Mouse (Mus musculus) cerebellum, postnatal 36 days (tissue): ENCODE measurements around the gene Gramd1b.

Experiments
- DNase-seq, 2 experiments: peaks; one replicate each; pipeline ENCODE4 v3.0.0; 2021 to 2022; ENCODE audit warnings: mixed read lengths in 2 of 2

Gramd1b gene

DNA sequence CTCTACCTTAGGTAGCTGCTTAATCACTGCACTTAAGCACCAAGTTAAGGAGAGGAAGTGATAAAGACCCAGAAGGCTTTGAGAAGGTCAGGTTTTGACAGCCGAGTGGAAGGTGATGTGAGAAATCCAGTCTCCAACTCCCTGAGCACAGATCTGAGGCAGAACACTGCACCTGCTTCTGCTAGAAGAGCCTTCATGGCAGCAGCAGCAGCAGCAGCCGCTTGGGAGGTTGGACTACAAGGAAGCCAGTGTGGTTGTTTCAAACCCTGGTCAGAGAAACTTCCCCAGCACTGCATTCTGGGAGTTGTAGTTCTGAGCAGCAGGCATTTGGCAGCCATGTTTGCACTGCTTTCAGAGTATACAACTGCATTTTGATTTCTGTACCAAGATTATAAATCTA, 134.1 kb downstream of the Gramd1b start:
- DNase-seq: peak; percentile 54 to 58

DNA sequence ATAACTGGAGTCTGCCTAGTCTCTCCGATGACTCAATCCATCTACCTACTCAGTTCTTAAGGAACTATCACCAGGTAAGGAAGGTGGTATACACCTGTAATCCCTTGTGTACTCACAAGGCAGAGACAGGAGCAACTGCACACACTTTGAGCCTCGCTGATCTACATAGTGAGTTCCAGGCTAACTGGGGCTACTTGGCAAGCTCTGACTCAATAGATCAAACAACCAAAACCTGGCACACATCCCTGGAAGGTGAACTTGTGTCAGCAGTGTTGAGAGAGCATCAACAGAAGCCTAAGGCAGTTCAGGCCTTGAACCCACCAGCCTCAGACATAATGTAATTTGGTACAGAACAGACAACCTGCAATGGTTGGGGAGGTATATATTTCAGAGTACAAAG, 135.0 kb downstream of the Gramd1b start:
- no peak for DNase-seq

DNA sequence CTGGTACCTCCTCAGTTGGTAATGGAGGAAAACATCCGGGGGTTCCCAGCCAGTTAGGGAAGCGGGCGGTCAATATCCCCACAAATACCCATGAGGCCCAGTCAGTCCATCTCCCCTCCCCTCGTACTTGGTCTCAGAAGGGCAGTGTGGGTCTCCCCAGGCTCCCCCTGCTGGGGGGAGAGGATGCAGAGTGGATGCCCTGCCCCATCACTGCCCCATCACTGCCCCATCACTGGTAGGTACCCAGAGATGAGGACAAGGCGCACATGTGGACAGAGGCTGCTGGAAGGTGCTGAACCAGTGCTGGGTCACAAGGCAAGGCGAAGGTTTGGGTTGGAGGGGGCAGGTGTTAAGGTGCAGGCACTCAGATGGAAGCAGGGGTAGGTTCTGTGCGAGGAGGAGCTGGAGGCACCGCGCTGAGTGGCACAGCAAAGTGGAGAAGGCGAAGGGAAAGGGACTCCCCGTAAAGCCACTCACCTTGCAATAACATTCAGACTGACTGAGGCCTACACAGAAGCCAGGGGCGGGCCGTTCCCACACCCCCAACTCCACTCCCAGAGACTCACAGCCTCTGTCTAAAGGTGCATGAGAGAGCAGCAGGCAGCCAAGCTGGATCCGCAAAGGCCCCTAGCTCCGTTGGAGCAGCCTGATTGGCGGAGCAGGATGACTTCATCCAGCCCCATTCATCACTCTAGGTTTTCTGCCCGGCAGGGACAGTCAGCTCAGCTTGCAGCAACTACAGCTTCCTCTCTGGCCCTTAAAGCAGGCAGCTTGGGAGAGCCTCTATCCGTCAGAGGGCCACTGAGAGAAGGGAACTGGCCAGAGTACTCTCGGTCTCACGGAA, 139.1 kb downstream of the Gramd1b start:
- DNase-seq: peak; percentile 77 to 80

DNA sequence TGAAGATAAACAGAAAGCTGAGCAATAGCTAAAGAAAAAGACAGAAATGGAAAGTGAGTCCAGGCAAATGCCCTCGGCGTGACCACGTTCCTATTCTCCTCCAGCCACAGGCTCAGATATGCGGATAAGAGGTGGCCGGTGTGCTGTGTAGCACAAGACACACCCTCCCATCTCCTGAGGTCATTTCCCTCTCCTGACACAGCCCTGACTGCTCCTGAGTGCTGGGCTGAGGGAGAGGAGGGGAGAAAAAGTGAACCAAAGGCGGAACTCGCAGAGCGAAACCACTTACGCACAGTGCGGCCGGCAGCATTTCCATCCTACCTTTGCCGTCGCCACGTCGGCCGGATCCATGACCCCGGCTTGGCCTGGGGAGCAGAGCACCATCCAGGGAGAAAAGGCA, 139.8 kb downstream of the Gramd1b start:
- DNase-seq: no peak

DNA sequence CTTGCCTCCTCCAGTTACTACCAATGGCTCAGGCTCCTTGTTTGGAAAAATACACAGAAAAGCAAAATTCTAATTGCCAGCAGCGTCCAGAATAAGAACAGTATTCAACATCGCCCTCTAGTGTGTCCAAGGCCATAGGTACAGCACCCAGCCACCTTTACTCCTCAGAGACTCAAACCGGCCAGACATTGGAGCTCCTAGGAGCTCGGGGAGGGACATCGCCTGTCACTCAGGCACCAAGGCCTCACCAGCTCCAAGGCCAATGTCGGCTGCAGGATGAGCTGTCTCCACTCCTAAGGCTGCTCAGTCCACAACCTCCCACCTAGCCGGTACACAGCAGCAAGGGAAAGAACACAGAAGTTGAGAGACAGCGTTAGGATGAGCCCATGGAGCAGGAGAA, 140.3 kb downstream of the Gramd1b start:
- DNase-seq: peak; percentile 71 to 75

DNA sequence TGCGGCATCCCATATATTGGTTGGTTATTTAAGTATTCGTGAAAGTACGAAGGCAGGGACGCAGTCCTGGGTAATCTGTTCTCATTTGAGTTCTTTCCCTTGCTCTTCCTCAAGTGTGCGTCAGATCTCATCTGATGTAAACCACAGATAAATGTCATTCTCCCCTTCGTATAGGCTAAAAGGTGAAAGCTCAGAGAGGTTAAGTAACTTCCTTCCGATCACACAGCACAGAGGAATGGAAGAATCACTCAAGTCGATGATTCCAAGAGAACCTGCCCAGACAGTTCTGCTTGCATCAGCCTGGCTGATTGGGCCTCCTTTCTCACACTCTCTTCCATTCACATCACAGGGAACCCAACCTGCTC, 140.8 kb downstream of the Gramd1b start:
- no peak for DNase-seq

DNA sequence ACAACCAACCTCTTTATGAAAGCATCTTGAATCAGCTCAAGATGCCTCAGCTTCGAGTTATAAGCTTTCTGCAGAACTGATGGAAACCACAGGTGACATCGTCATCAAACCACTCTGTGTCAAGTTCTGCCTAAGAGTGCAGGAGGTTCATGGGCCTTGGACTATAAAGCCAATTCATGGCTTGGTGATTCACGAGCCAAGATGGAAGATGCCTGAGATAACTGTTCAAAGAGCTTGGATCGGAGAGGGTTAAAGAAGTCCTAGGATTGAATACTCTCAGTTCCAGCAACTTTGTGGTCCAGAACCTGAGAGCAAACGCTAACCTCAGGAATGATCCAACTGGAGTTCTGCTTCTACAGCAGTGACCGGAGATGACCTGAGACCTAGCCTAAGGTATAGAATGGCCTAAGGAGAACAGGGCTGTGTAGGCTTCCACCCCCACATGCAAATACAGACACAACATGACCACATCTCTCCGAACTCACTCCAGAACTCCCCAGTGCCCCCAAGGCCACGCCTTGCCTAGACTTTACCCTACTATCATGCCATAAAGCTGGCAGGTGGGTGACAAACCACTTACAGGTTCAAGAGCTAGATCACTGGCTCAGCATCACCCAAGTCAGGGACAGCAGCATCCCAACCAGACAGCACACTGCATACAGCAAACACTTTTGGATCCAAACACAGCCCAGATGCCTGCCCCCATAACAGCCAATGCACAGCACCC, 141.4 kb downstream of the Gramd1b start:
- DNase-seq: no peak

DNA sequence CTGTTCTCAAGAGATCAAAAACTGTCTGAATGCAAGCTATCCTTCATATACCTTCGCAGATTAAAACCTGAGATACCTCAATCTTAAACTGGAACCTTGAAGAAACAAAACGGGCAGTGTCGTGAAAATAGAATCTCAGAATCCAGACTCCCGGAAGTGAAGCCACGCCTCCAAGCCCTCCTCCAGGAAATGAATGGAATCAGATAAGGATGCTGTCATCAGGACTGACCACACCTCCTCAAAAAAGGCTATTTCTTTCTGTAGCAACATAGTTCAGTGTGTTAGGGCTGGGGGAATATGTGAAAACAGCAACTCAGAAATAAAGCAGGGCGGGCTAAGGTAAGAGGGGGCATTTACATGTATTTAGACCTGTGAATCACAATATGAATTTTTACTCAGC, 142.0 kb downstream of the Gramd1b start:
- no peak for DNase-seq

DNA sequence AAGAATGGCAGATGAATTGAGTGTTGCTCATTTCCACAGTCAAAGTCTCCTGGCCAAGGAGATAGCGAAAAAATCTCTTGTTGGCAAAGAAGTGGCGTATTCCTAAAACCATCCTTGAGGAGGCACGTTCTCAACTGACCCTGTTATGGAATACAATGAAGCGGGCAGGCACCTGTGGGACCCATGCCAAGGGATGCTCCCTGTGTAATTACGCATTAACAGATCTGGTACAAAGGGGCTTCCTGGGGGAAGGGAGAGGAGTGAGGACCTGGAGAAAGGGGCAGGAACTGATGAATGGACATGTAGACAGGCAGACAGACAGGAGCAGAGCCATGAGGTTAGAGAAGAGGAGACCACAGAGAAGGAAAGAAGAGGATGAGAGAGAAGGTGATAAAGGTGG, 146.4 kb downstream of the Gramd1b start:
- DNase-seq: peak in 1 of 2 experiments; percentile 51

DNA sequence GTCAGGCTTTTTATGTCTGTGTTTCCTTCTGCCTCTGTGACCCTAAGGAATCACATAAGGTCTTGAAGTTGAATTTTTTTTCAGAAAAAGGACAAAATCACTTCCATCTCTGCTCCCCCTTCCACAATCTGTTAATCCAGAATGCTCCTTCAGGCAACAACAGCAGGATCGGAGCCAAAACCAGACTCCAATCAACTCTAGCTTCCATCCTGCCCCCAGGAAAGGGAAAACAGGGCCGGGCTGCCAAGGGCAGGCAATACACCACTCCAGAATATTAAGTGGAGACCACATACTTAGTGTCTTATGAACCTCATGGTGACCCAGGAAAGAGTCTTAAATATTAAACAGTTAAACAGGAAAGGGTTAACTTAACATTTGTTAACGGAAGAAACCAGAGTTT, 148.7 kb downstream of the Gramd1b start:
- DNase-seq: peak in 1 of 2 experiments; percentile 48

DNA sequence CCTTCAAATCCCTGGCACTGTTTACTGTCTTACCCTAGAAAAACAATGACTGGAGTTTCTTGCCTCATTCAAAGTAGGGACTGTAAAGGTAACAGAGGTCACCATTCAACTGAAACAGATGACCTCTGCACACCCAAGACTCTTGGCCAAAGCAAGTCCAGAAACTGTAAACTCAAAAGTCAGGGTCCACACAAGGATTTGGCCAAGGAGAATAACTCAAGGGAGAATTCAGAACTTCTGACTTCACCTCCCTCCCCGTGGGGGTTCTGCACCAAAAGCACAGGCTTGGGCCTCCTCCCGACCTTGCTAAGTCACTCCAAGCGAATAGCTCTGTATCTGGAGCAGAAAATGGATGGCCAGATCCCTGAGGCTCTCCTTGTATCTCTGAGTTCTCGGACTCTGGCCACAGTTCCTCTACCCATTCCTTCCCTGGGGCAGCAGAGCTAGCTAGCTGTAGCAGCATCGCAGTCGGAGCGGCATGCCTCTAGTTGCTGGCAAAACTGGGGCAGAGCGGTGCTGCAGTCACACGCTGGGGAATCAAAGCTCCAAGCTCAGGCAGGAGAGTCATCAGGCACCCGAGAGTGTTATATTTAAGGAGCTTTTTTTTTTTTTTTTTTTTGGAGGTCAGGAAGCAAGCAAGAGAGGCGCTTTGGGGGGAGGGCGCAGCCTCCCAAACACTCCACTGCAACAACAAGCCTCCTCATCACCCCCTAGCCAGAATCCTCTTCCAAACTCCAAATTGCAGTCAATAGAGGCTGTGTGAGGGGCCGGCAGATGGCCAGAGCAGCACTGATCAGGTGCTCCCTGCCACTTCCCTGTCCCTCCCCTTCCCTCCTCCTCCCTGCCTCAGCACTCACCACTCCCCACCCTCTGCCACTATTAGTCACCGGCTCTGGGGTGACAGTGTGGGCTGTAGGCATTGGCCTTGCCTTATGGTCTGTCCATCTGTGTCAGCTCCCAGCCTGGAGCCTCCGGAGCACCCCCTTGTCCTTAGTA, 149.5 kb downstream of the Gramd1b start:
- peak; percentile 90 to 91 for DNase-seq

DNA sequence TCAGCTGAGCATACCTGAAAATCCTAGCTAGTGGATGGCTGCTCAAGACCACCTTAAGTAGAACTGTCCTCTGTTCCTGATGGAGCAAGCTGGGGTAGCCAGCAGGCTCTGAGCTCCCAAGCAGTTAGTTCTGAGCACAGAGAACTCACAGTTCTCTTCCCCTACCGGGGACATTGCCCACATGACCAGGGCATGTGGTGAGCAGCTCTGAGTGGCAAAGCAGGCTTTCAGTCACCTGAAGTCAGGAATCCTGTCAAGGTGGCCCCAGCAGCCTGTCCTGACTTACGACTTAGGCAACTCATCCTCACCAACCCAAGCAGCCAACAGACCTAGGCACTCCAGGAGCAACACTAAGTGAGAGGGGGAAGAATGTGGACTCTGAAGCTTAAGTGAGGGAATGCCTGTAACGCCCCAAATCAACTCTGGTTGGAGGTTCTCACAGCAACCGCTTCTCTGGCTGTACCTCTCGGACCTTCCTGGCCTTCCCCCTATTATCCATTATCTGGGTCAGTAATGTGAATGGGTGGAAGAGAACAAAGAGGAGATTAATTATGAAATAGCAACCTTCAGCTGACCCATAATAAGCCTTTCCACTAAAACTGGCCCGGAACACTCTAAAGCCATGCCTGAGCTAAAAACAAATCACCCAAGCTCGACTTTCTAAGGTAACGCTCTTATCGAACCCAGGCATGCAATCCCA, 154.3 kb downstream of the Gramd1b start:
- DNase-seq: peak; percentile 41 to 58

DNA sequence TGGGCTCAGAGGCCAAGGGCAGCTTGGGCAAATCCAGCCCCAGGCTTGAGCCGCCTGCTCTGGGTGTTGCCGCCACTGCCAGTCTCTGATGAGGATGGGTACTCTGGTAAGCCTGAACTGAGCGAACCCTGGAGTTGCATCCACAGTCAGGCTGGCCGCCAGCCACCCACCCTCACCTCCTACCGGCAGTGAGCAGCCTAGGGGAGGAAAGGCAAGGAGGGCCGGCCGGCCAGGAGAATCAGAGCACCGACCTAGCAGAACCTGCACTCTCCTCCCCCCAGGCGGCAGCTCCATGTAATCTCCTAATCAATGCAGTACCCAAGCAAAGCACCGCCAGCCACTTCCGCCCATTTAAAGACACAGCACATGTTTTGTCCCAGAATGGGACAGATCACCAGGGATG, 155.0 kb downstream of the Gramd1b start:
- DNase-seq: peak; percentile 84 to 85

DNA sequence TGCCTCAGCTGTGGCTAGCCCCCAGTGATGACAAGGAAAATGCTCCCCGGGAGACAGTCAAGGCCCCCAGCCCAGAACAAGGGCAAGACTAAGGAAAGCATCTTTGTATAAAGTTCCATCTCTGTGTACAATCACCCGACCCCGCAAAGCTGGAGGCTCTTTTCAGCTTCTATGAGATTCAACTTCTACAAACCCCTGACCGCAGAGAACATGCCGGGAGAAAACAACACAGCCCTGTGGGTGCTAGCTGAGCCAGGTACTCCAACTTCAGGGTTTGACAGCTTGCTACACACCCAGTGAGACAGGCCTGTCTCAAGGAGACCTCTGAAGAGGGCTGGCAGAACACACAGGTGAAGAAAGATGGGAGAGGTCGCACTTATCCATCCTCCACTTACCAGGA, 155.7 kb downstream of the Gramd1b start:
- DNase-seq: peak in 1 of 2 experiments; percentile 42

DNA sequence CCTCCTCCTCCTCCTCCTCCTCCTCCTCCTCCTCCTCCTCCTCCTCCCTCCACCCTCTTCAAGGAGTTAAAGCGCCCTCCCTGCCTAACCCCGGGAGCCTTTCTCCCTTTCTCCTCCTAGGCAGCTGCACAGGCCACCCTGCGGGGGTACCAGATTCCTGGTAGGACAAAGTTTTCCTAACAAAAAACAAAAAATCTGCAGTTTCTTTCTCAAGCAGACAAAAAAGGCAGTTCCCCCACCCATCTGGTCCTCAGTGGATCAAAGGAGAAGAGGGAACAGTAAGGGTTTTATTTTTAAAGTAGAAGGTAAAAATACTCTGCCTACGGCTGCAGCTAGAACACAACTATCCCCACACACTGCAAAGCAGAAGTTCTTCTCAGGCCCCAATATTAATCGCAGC, 156.2 kb downstream of the Gramd1b start:
- no peak for DNase-seq

DNA sequence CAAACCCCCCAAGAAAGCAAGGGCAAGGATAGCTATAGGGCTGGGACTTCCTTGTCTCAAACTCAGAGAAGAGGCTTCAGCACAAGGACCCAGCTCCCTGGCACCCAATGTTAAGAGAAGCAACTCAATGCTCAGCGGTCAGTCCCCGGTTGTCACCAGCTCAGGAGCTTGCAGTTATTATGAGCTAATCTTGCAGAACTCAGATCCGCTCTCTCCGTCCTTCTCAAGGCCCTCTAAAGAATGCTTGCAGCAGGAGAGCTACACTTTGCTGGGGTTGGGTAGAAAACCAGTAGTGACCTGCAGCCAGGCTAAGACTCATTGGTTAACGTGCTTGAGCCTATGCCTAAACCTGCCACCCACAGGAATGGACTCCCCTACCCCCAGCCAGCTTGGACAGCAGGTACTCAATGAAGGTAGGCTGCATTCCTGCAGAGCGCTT, 156.6 kb downstream of the Gramd1b start:
- DNase-seq: peak; percentile 41 to 56

DNA sequence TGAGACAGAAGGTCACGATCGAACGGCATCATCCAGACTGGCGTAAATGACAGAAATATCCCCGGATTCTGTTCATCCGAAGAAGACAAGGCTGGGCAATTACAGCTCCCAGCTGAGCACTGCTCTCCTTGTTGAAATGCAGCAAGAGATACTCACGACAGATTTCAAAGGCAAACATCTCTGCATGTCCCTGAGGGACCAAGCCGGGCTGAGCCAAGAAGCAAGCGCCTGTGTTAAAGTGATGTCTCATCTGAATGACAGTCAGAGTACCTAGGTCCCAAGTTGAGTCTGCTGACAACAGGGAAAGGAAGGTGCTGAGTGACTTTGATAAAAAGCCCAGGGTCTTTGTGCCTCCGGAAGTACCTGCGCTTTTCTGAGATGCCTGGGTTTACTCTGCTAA, 157.1 kb downstream of the Gramd1b start:
- DNase-seq: peak in 1 of 2 experiments; percentile 46

DNA sequence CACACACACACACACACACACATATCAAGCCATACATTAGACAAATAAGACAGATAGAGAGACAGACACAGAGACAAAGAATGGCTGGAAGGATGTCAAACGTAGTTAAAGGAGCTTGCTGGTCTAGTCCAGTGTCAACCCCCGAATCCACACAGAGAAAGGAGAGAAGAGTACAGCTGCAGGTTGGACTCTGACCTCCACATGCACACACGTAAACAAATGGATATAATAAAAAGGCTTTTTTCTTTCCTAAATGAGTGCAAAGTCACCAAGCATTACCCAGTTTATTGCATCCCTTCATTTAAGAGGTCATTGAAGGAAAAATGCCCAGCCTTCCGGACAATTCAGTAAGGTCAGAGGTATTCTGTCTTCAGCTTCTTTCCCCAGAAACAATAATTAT, 161.0 kb downstream of the Gramd1b start:
- no peak for DNase-seq

DNA sequence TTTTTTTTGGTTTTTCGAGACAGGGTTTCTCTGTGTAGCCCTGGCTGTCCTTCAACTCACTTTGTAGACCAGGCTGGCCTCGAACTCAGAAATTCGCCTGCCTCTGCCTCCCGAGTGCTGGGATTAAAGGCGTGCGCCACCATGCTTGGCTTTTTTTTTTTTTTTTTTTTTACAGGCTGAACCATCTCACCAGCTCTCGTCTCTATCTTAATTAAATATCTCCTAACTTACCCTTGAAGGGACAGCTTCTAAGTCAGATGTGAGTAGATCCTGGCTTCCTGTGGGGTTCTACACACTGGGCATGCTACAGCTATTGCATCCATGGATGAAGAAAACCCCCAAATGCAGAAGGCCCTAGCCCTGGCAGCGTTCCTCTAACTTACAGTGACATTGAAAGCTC, 164.4 kb downstream of the Gramd1b start:
- no peak for DNase-seq

DNA sequence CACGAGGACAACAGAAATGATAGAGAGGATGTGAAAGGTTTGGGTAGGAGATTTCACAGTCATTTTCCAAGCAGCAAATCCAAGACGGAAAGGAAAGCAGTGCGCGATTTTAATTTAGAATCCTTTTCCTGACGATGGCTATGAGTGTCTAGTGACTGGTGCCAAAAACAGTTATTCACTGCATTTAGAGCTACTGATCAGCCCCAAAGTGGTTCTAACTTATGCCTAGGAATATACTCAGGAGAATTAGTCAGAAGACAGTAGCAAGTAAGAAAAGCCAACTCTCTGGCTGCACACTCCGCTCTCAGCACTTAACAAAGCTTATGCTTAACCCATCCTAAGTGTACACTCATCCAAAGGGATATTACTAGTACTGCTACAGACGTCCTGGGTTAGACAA, 166.9 kb downstream of the Gramd1b start:
- no peak for DNase-seq

DNA sequence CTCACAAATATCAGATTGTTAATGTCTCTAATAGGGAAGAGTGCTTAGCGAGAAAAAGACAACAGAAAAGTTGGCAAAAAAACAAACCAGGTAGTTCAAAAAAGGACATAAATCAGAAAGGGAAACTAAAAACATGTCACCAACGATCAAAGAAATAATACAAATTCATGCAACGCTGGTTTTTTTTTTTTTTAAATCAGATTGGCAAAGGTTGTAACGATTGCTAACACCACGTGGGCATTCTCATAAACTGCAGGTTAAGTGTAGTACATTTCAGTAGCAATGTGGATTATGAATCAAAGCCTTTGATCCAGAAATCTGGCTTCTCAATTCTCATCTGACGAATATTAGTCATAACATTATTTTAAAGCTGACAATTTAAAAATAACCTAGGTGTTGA, 169.2 kb downstream of the Gramd1b start:
- no peak for DNase-seq

DNA sequence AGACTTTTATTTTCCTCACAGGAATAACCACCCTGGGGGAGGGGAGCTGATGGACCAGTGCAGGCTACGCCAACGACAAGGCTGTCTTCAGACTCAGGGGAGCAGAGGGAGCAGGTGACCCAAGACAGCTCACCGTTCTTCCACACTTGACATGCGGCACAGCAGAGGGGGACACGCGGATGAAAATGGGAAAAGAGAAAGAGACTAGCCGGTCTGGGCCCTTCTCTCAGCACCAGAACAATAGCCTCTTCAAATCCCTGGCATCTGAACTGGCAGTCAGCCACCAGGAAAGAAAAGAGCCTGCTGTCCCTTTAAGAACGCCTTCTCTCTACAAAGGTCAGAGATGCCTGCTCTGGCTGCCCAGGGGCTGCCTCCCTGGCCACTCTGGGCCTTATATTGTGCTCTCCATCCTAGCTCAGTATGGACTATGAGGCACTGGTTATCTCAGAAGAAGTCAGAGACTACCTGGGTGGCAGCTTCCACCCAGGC, 172.7 kb downstream of the Gramd1b start:
- peak; percentile 51 to 56 for DNase-seq
